Mouse (Mus musculus) cerebellum, postnatal 10 days (tissue): ENCODE results near the gene Mlph.

Source experiments
- DNase-seq, 2 experiments: peaks; one replicate each; pipeline ENCODE4 v3.0.0; 2021; ENCODE audit warnings: mixed read lengths in 2 of 2

Mlph gene

GRCm38 (mm10) chr1:90914948-90915569 is at the start of gene Mlph:
Gene Mlph (plus strand): TSS chr1:90915085.
- DNase-seq = peak; percentile 68 to 71

GRCm38 (mm10) chr1:90866734-90867133 is 48.2 kb upstream of the Mlph start:
- DNase-seq = peak in 1 of 2 experiments; percentile 10

GRCm38 (mm10) chr1:90870581-90870980 is 44.3 kb upstream of the Mlph start:
- DNase-seq = no peak

GRCm38 (mm10) chr1:90875371-90875770 is 39.5 kb upstream of the Mlph start:
- no peak for DNase-seq

- peak in 1 of 2 experiments; percentile 26 for DNase-seq
These were observed 38.9 kb upstream of the Mlph start for GRCm38 (mm10) chr1:90875961-90876360.

- DNase-seq = no peak
These were observed 38.2 kb upstream of the Mlph start for GRCm38 (mm10) chr1:90876486-90877270.

GRCm38 (mm10) chr1:90885771-90886460 is 29.0 kb upstream of the Mlph start:
- no peak for DNase-seq

- no peak for DNase-seq
These were observed 20.4 kb upstream of the Mlph start for GRCm38 (mm10) chr1:90894521-90894920.

- DNase-seq = no peak
These were observed 19.9 kb upstream of the Mlph start for GRCm38 (mm10) chr1:90895004-90895403.

- DNase-seq = peak in 1 of 2 experiments; percentile 39
These were observed 18.6 kb upstream of the Mlph start for GRCm38 (mm10) chr1:90896281-90896680.

GRCm38 (mm10) chr1:90896741-90897361 is 18.0 kb upstream of the Mlph start:
- DNase-seq = peak; percentile 71 to 86

GRCm38 (mm10) chr1:90898012-90898411 is 16.9 kb upstream of the Mlph start:
- DNase-seq = no peak

GRCm38 (mm10) chr1:90899816-90900215 is 15.1 kb upstream of the Mlph start:
- DNase-seq = no peak

- no peak for DNase-seq
These were observed 14.5 kb upstream of the Mlph start for GRCm38 (mm10) chr1:90900406-90900805.

GRCm38 (mm10) chr1:90901246-90901645 is 13.6 kb upstream of the Mlph start:
- DNase-seq = no peak

- DNase-seq = no peak
These were observed 13.1 kb upstream of the Mlph start for GRCm38 (mm10) chr1:90901681-90902208.

- DNase-seq = no peak
These were observed 12.1 kb upstream of the Mlph start for GRCm38 (mm10) chr1:90902751-90903150.

- DNase-seq = peak in 1 of 2 experiments; percentile 43
These were observed 11.5 kb upstream of the Mlph start for GRCm38 (mm10) chr1:90903211-90903945.

GRCm38 (mm10) chr1:90903971-90904458 is 10.9 kb upstream of the Mlph start:
- no peak for DNase-seq

- DNase-seq = no peak
These were observed 10.0 kb upstream of the Mlph start for GRCm38 (mm10) chr1:90904729-90905404.

- DNase-seq = peak; percentile 71 to 76
These were observed 8.5 kb upstream of the Mlph start for GRCm38 (mm10) chr1:90906357-90906756.
